Mouse (Mus musculus) CD4-positive, CD25-positive, alpha-beta regulatory T cell, adult 9 weeks (primary cell): ENCODE measurements around the gene Abcf1. TPM values are rescaled to one million over a fixed set of nuclear protein-coding genes. Genes with fewer than 3 reads are reported as not detected.

Source experiments
- polyA plus RNA-seq: library from polyadenylated mRNA; unstranded; fragments of 100-300 nt; shearing (Covaris generic); gene quantifications from one replicate; pipeline ENCODE4 v1.2.1, GENCODE M21; 2017

Abcf1 gene
- 163 TPM for polyA plus RNA-seq

GRCm38 (mm10) chr17:35969418-35970389 is at the start of gene Abcf1:
Abcf1 (minus strand) TSS chr17:35969761.

GRCm38 (mm10) chr17:35979401-35980362 is 10.1 kb upstream of the Abcf1 start, which contains the start of the genes Gnl1 and Prr3:
Gnl1 (plus strand) TSS chr17:35979851.
Prr3 (minus strand) TSS chr17:35980236.

GRCm38 (mm10) chr17:35916297-35917142 is 53.0 kb downstream of the Abcf1 start, which contains the start of the genes Mrps18b and Ppp1r10:
Mrps18b (minus strand) TSS chr17:35916389.
Ppp1r10 (plus strand) TSS chr17:35916434.

GRCm38 (mm10) chr17:35909919-35910369 is 59.6 kb downstream of the Abcf1 start, which contains the start of gene Atat1:
Atat1 (minus strand) TSS chr17:35910075.

Other genes with a start within 250 kb of the Abcf1 start
- gene Ier3, start 148.1 kb downstream of the Abcf1 start, polyA plus RNA-seq, result 1.9 TPM
- gene Flot1, start 146.5 kb downstream of the Abcf1 start, polyA plus RNA-seq, result 46.0 TPM
- gene Tubb5, start 131.5 kb downstream of the Abcf1 start, polyA plus RNA-seq, result 130 TPM
- gene Mdc1, start 128.2 kb downstream of the Abcf1 start, polyA plus RNA-seq, result 21.6 TPM
- gene Nrm, start 108.4 kb downstream of the Abcf1 start, polyA plus RNA-seq, result 32.8 TPM
- gene Ppp1r18, start 104.2 kb downstream of the Abcf1 start, polyA plus RNA-seq, result 685 TPM
- gene Dhx16, start 89.9 kb downstream of the Abcf1 start, polyA plus RNA-seq, result 23.4 TPM
- gene 2310061I04Rik, start 72.3 kb downstream of the Abcf1 start, polyA plus RNA-seq, result 25.8 TPM
- gene Atat1, start 59.7 kb downstream of the Abcf1 start, polyA plus RNA-seq, result 26.7 TPM
- 99.2 TPM for gene Mrps18b, start 53.4 kb downstream of the Abcf1 start, polyA plus RNA-seq
- gene Ppp1r10, start 53.3 kb downstream of the Abcf1 start, polyA plus RNA-seq, result 62.7 TPM
- gene Gnl1, start 10.1 kb upstream of the Abcf1 start, polyA plus RNA-seq, result 13.7 TPM
- 23.8 TPM for gene Prr3, start 10.5 kb upstream of the Abcf1 start, polyA plus RNA-seq
- 28.1 TPM for gene H2-T24, start 50.8 kb upstream of the Abcf1 start, polyA plus RNA-seq
- gene H2-T23, start 63.1 kb upstream of the Abcf1 start, polyA plus RNA-seq, result 779 TPM
- 262 TPM for gene H2-T22, start 73.0 kb upstream of the Abcf1 start, polyA plus RNA-seq
- gene Gm6034, start 73.2 kb upstream of the Abcf1 start, polyA plus RNA-seq, result 0.65 TPM
- not detected for gene Gm11127, start 88.6 kb upstream of the Abcf1 start, polyA plus RNA-seq
- gene Gm19684, start 151.9 kb upstream of the Abcf1 start, polyA plus RNA-seq, result 1.4 TPM
- gene Gm7030, start 159.7 kb upstream of the Abcf1 start, polyA plus RNA-seq, result 0.33 TPM
- 14.0 TPM for gene Gm8909, start 198.8 kb upstream of the Abcf1 start, polyA plus RNA-seq
- 0.46 TPM for gene H2-T3, start 220.5 kb upstream of the Abcf1 start, polyA plus RNA-seq